Mouse (Mus musculus) limb, embryonic 10.5 days (tissue): ENCODE measurements at regions not wholly inside any gene's neighbourhood (a gene's known extent, or its start where the extent isn't known, plus 50 kb on each side); places are given as distances from the start of the nearest gene placed in this dataset.

Source experiments
- DNase-seq: peaks from one replicate; pipeline ENCODE4 v3.0.0-alpha.2; 2017; ENCODE audit warnings: low spot score
- H3K27ac ChIP-seq: fragments of 300-500 bp; sonication (generic); 2 replicates; pipeline ENCODE4 v1.5.1; 2016; ENCODE audit warnings: mild to moderate bottlenecking
- H3K27me3 ChIP-seq: fragments of 300-500 bp; sonication (generic); 2 replicates; pipeline ENCODE4 v1.6.1; 2016; ENCODE audit warnings: low read depth, mild to moderate bottlenecking; ENCODE audit not compliant: poor library complexity, severe bottlenecking
- H3K36me3 ChIP-seq: fragments of 300-500 bp; sonication (generic); 2 replicates; pipeline ENCODE4 v1.6.1; 2016; ENCODE audit warnings: mild to moderate bottlenecking, moderate library complexity
- H3K4me1 ChIP-seq: fragments of 300-500 bp; sonication (generic); 2 replicates; pipeline ENCODE4 v1.6.1; 2016
- H3K4me3 ChIP-seq: fragments of 300-500 bp; sonication (generic); 2 replicates; pipeline ENCODE4 v1.5.1; 2016; ENCODE audit warnings: mild to moderate bottlenecking, moderate library complexity
- H3K9me3 ChIP-seq: fragments of 300-500 bp; sonication (generic); replicated peaks from 2 replicates; pipeline ENCODE4 v1.6.1; 2016; ENCODE audit warnings: mild to moderate bottlenecking
- WGBS: fragments of 180-500 bp; shearing (Covaris S2); methylation state at CpG from one replicate; pipeline ENCODE4 v1.1.7; 2016; 5-methylcytosine and 5-hydroxymethylcytosine counted together

- Histone ChIP-seq H3K27me3 (peaks cover 100% of the 10 kb centered on the region), H3K36me3 (no peaks in the 10 kb centered on the region), H3K27ac (no peak overlapping the region), H3K9me3 (no peaks in the 10 kb centered on the region), H3K4me3 (no peak overlapping the region), H3K4me1 (no peaks in the 10 kb centered on the region)
- 91% methylated on average over 4 of the region's 4 CpGs for WGBS
- no peak for DNase-seq
Observed at GRCm38 (mm10) chrX:167152611-167153010, 56.5 kb downstream of the Tmsb4x start.

- WGBS: 72% methylated on average over 3 of the region's 3 CpGs
- DNase-seq: no peak
- Histone ChIP-seq H3K9me3 (no peaks in the 10 kb centered on the region), H3K27me3 (peaks cover 100% of the 10 kb centered on the region), H3K36me3 (no peaks in the 10 kb centered on the region), H3K4me3 (no peak overlapping the region), H3K4me1 (no peaks in the 10 kb centered on the region), H3K27ac (no peak overlapping the region)
Observed at GRCm38 (mm10) chrX:167151341-167151740, 57.8 kb downstream of the Tmsb4x start.

- peaks cover 98% of the 10 kb centered on the region for H3K27me3 ChIP-seq
Observed at GRCm38 (mm10) chrX:167149400-167149799, 59.7 kb downstream of the Tmsb4x start.

GRCm38 (mm10) chrX:167146513-167147360 is 62.4 kb downstream of the Tmsb4x start:
- no peaks in the 10 kb centered on the region for H3K4me1 ChIP-seq
- H3K9me3 ChIP-seq: no peaks in the 10 kb centered on the region
- peaks cover 96% of the 10 kb centered on the region for H3K27me3 ChIP-seq
- 88% methylated on average over 8 of the region's 8 CpGs for WGBS
- no peak for DNase-seq
- H3K27ac ChIP-seq: no peak overlapping the region
- H3K36me3 ChIP-seq: no peaks in the 10 kb centered on the region
- H3K4me3 ChIP-seq: no peak overlapping the region

More at GRCm38 (mm10) chrX:167149400-167149799, 59.7 kb downstream of the Tmsb4x start:
- H3K4me1 ChIP-seq: no peaks in the 10 kb centered on the region
- no peak overlapping the region for H3K27ac ChIP-seq
- DNase-seq: no peak
- no peak overlapping the region for H3K4me3 ChIP-seq
- no peaks in the 10 kb centered on the region for H3K36me3 ChIP-seq
- H3K9me3 ChIP-seq: no peaks in the 10 kb centered on the region
- WGBS: 93% methylated on average over 4 of the region's 4 CpGs

GRCm38 (mm10) chrX:167145508-167146182 is 63.5 kb downstream of the Tmsb4x start:
- WGBS: 87% methylated on average over 11 of the region's 11 CpGs

GRCm38 (mm10) chrX:167139110-167139509 is 70.0 kb downstream of the Tmsb4x start:
- no peak overlapping the region for H3K4me3 ChIP-seq
- no peaks in the 10 kb centered on the region for H3K4me1 ChIP-seq
- H3K27ac ChIP-seq: no peak overlapping the region
- peaks cover 98% of the 10 kb centered on the region for H3K27me3 ChIP-seq
- no peaks in the 10 kb centered on the region for H3K9me3 ChIP-seq
- H3K36me3 ChIP-seq: no peaks in the 10 kb centered on the region
- WGBS: 73% methylated on average over 2 of the region's 2 CpGs
- DNase-seq: no peak

More at GRCm38 (mm10) chrX:167145508-167146182, 63.5 kb downstream of the Tmsb4x start:
- H3K9me3 ChIP-seq: no peaks in the 10 kb centered on the region
- peaks cover 96% of the 10 kb centered on the region for H3K27me3 ChIP-seq
- no peaks in the 10 kb centered on the region for H3K4me1 ChIP-seq
- DNase-seq: no peak
- no peak overlapping the region for H3K4me3 ChIP-seq
- H3K27ac ChIP-seq: no peak overlapping the region
- no peaks in the 10 kb centered on the region for H3K36me3 ChIP-seq

GRCm38 (mm10) chrX:167134250-167134649 is 74.9 kb downstream of the Tmsb4x start:
- WGBS: 93% methylated on average over 3 of the region's 3 CpGs

GRCm38 (mm10) chrX:167132989-167133395 is 76.1 kb downstream of the Tmsb4x start:
- H3K9me3 ChIP-seq: no peaks in the 10 kb centered on the region
- no peaks in the 10 kb centered on the region for H3K4me1 ChIP-seq
- H3K36me3 ChIP-seq: no peaks in the 10 kb centered on the region
- no peak for DNase-seq
- H3K27me3 ChIP-seq: peaks cover 94% of the 10 kb centered on the region
- H3K27ac ChIP-seq: no peak overlapping the region
- H3K4me3 ChIP-seq: no peak overlapping the region
- WGBS: 73% methylated on average over 4 of the region's 4 CpGs

More at GRCm38 (mm10) chrX:167134250-167134649, 74.9 kb downstream of the Tmsb4x start:
- no peaks in the 10 kb centered on the region for H3K4me1 ChIP-seq
- H3K4me3 ChIP-seq: no peak overlapping the region
- no peak for DNase-seq
- no peak overlapping the region for H3K27ac ChIP-seq
- H3K36me3 ChIP-seq: no peaks in the 10 kb centered on the region
- peaks cover 100% of the 10 kb centered on the region for H3K27me3 ChIP-seq
- no peaks in the 10 kb centered on the region for H3K9me3 ChIP-seq

- Histone ChIP-seq H3K9me3 (no peaks in the 10 kb centered on the region), H3K27ac (no peak overlapping the region), H3K4me1 (no peaks in the 10 kb centered on the region), H3K36me3 (no peaks in the 10 kb centered on the region), H3K4me3 (no peak overlapping the region), H3K27me3 (peaks cover 94% of the 10 kb centered on the region)
- DNase-seq: no peak
- WGBS: 97% methylated on average over 3 of the region's 3 CpGs
Observed at GRCm38 (mm10) chrX:167131317-167131716, 77.8 kb downstream of the Tmsb4x start.

GRCm38 (mm10) chrX:167130601-167131000 is 78.5 kb downstream of the Tmsb4x start:
- Histone ChIP-seq H3K4me3 (no peak overlapping the region), H3K4me1 (no peaks in the 10 kb centered on the region), H3K36me3 (no peaks in the 10 kb centered on the region), H3K27me3 (peaks cover 94% of the 10 kb centered on the region), H3K9me3 (no peaks in the 10 kb centered on the region), H3K27ac (no peak overlapping the region)
- no peak for DNase-seq
- WGBS: 81% methylated on average over 5 of the region's 5 CpGs

- WGBS: 76% methylated on average over 4 of the region's 4 CpGs
- Histone ChIP-seq H3K9me3 (no peaks in the 10 kb centered on the region), H3K4me1 (no peaks in the 10 kb centered on the region), H3K27ac (no peak overlapping the region), H3K4me3 (no peak overlapping the region), H3K36me3 (no peaks in the 10 kb centered on the region), H3K27me3 (peaks cover 94% of the 10 kb centered on the region)
- no peak for DNase-seq
Observed at GRCm38 (mm10) chrX:167119288-167119687, 89.8 kb downstream of the Tmsb4x start.

GRCm38 (mm10) chrX:167115096-167115495 is 94.0 kb downstream of the Tmsb4x start:
- WGBS: 83% methylated on average over 1 of the region's 1 CpGs
- Histone ChIP-seq H3K9me3 (no peaks in the 10 kb centered on the region), H3K27me3 (peaks cover 93% of the 10 kb centered on the region)

More at GRCm38 (mm10) chrX:167115096-167115495, 94.0 kb downstream of the Tmsb4x start:
- DNase-seq: no peak
- Histone ChIP-seq H3K36me3 (no peaks in the 10 kb centered on the region), H3K4me3 (no peak overlapping the region), H3K27ac (no peak overlapping the region), H3K4me1 (no peaks in the 10 kb centered on the region)
